Mouse (Mus musculus) fibroblast of lung, adult 2 months (primary cell): ENCODE measurements around the gene Clmn.

Experiments
- DNase-seq: peaks from one replicate; pipeline ENCODE4 v3.0.0-alpha.2; 2011; ENCODE audit warnings: low read depth

Gene Clmn

DNA sequence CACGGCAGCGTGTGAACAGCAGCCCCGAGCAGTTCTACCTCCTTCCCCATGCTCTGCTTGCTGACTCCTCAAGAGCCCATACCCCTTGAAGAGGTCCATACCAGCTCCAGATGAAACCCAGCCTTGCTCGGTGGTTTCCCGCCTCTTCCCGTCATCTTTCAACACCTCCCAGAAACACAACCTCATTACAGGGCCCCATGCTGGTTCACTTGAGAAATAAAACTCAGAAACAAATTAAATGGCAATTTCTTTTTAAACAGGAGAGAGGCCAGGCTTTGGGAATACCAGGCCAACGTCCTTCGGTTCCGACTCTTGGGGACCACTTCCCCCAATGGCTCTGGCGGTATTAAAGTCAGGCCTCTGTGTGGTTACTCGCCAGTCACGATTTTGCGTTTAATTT, 51.1 kb downstream of the Clmn start:
- no peak for DNase-seq

DNA sequence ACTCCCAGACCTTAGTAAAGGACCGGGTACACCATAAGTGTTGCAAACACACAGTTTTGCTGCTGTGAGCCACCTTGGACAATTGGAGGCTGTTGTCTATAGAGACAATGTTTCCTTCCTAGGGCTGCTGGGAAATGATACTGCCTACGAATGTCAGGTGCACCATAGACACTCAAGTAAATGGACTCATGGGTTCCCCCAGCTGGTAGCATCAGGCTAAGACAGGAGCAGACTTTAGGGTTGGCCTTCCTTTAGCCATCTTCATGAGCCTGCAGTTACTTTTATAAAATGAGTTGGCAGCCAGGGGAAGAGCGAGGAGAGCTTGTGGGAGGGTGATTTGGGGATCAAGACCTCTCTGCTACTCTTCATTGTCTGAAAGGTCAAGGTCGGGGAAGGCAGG, 52.2 kb downstream of the Clmn start:
- no peak for DNase-seq

- DNase-seq, result no peak
These were observed 53.9 kb downstream of the Clmn start for GRCm38 (mm10) chr12:104810923-104811443.

DNA sequence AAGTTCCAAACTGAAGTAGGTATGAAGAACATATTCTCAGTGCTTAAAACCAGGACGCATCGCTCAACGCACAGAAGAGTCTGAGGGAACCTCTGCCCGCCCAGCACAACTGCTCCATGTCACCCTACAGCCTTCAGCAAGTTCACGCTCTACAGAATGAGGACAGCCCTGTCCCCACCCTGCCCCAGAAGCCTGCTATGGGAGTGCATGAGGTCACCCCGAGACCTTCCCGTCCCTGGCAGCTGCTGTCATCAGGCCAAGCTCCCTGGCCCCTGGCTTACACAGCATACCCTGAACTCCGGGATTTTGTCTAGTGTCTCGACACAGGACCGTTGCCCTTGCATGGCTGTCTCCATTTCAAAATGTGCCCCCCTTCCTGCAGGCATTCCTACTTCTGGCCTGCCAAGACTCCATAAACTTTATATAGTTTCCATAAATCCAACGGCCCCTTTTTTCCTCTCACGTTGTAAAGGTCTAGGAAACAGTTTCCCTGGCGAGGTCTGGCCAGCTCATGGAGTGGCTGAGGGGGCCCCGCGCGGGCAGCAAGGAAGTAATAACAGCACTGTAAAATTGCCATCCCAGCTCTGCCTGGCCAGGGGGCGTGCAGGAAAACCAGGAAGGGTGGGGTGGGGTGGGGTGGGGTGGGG, 56.3 kb downstream of the Clmn start:
- no peak for DNase-seq

- DNase-seq, result no peak
These were observed 58.0 kb downstream of the Clmn start for GRCm38 (mm10) chr12:104806680-104807375.

DNA sequence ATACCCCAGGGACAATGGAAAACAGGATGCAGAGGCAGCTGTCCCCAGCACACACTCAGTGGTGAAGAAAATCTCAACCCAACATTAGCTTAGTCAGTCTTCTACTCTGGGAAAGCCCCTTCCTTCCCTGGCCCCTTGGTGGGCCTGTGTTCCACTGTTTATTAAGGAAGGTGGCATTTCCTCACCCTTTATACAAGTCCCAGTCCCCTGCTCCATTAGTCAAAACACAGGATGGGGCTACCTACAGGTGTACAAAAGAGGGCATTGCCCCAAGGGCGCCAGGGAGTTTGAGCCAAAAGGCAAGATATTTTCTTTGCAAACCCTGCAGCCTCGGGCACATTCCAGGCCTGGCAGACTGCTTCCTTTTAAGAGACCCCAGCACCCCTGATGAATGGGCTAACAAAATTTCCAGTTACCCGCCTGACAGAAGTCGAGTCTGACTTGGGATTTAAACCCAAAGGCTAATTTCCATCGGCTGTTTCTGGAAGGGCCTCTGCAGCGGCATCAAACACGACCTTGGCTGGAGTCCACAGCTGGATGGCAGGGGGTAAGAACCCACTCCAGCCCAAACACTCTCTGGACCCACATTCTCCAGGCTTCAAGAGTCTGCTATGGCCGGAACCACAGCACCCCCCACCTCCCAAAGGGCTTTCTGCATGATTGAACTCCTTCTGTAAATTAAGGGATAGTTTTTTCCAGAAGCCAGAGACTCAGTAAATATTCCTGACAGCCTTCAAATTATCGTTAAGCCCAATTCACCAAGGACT, 63.2 kb downstream of the Clmn start:
- no peak for DNase-seq

- no peak for DNase-seq
These were observed 65.5 kb downstream of the Clmn start for GRCm38 (mm10) chr12:104799365-104799764.

DNA sequence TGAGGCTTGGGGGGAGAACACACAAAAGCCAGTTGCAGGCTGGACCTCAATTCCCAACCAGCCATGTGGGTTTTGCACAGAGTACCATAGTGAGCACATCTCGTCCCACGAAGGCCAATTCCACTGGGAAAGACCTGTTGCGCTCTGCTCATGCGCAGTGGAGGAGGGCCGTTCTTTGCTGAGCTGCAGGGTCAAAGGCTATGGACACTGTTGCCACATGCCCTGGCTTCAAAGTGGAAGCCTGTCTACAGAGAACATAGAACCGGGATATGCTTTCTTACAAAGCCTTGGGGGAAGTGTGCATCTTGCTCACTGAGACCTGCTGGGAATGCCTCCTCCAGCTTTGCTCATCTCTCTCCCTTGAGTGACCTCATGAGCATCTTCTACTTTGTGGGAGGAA, 67.0 kb downstream of the Clmn start:
- no peak for DNase-seq

DNA sequence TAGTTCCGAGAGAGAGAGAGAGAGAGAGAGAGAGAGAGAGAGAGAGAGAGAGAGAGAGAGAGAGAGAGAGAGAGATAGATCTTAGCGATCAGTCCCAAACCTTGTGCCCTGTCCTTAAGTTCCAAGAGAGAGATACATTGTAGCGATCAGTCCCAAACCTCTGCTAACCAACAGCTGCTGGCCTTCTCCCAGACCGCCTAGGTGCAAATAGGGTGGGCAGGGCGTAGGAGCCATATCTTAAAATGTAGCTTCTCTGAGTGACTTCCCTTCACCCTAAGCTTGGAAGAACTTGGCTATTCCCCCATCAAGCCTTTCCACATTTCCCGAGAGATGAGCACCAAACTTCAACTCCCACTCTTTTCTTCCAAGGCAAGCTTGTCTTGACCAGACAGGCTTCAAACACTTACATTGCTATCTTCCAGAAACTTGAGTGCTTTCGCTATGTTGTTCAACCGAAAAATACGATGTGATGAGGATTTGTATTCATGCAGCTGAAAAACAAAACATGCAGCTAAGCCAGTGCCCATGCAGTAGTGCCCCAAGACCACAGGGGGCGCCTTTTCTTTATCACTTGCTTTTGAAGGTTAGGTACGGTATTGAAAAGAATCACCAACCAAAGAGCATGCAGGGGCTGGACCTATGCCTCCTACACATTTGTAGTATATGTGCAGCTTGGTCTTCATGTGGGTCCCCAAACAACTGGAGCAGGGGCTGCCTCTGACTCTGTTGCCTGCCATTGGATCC, 68.1 kb downstream of the Clmn start:
- no peak for DNase-seq

GRCm38 (mm10) chr12:104794957-104795356, 69.9 kb downstream of the Clmn start:
- no peak for DNase-seq

- no peak for DNase-seq
These were observed 71.4 kb downstream of the Clmn start for GRCm38 (mm10) chr12:104793486-104793885.

DNA sequence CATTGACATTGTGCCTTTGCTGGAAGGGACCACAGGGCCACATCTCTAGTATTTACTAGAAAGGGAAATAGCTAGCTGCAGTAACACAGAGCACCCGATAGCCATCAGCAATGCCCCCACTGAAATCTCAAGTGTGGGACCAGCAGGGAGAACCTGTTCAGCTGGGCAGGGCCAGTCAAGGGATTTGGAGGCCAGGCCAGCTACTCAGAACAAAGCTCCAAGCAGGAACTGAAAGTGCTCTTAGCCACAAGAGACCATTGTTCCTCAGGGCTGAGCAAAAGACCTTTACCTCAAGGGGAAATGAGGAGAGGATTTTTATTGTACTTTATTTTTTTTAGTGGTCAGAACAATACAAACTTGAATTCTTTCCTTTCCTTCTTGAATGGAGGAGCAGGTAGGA, 87.3 kb downstream of the Clmn start:
- no peak for DNase-seq

GRCm38 (mm10) chr12:104771941-104772340, 92.9 kb downstream of the Clmn start:
- DNase-seq, result no peak

DNA sequence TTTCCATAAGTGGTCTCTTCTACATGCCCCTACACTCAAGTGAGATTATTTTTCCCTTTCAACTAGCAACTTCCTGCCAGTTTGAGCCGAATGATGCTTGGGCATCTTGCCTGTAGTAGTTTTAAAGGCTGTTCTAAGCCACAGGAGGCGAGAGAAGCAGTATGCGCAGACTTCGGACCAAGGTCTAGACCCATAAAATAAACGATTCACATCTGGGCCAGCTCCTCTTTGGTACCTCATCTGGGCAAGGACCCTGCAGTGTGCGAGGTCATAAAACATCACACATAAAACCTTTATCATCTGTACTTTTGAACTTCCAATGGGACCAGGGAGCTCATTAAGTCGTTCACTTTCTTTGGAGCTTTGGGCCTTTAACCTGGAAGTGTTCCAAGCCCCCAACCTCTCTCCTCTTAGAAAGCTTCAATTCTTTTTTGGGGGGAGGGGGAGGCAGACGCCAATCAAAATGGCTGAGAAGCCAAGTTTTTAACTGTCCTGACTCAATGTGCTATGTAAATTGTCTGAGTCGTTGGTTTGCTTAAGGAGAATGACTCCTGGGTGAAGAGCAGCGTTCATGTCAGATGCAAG, 95.6 kb downstream of the Clmn start:
- DNase-seq, result no peak

DNA sequence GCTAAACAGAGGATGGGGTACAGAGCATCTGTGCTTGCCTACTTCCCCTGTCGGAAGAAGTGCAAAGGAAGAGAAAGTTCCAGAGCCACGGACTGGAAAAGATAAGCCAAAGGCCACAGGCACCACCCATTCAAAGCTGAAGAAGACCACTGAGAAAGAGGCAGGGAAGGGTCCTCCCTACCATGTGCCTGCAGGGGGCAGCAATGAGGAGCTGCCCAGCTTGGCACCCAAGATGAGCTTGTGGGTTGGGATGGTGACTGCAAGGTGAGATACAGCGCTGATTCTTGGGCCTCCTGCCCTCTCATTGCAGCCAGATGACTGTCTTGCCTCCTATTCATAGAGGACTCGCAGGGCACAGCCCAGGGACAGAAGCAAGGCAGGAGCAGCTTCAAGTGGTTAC, 97.7 kb downstream of the Clmn start:
- DNase-seq, result no peak

DNA sequence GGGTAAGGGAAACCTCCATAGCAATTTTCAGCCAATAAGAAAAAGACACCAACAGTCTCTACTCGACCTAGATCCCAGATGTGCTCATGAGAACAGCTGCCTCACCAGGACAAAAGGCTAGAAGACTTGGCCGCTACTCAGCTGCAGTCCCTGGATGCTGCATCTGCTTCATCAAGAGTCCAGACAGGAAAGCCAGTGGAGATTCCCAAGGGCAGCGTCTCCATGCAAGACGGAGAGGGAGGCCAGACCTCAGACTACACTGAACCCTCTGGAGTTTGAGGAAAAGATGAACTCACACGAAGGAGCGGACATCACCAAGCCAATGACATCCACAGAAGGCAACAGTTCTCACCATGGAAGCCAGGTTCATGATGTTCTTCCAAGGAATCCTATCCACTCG, 99.1 kb downstream of the Clmn start:
- DNase-seq, result no peak

GRCm38 (mm10) chr12:104765116-104765515, 99.8 kb downstream of the Clmn start:
- DNase-seq, result no peak

DNA sequence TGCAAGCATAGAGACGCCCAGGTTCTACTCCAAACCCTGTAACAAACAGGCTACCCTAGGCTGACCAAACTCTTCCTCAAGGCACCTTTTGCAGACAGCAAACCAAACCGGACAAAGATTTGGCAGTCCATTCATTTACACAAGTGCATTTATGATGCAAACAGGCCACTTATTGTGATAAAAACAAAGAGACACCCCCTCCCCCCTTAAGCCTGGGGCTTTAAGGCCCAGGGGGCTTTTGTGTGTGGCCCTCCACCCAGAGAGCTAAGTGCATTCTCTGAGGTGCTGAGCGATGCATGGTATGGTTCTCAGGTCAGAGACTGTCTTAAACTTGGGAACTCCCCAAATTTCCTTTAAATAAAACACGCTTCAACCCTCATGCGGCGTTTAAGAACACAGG, 101.0 kb downstream of the Clmn start:
- no peak for DNase-seq

- no peak for DNase-seq
These were observed 103.5 kb downstream of the Clmn start for GRCm38 (mm10) chr12:104761411-104761810.

DNA sequence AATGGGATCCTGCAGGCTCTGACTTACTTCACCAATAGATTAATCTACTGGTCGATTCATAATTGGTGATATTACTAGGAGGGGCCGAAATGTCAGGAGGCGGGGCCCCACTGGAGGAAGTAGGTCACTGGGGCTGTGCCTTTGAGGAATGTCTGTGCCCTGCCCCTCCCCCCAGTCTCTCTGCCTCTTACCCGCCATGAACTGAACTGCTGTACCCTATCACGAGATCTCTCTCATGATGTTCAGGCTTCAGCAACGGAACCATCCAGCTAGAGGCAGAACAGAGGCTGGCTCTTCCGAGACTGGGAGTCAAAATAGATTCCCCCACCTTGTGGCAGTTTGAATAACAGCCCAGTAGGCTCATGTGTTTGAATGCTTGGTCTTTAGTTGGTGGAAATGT, 106.8 kb downstream of the Clmn start:
- no peak for DNase-seq

DNA sequence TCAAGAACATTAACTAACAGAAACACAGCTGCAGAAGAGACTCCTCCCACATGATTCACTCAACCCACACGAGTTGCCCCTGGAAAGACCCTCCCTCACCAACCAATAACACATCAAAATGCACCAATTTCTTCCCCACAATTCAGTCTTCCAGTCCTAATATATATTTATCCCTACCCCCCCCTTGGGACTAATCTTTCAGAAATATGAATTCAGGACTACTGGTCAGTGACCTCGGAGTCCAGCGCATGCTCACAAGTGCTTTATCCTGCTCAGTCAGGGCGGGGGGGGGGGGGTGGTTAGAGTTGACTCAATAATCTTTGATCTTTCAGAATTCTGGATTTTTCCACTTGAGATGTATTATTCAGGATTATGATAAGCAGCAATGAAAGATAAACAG, 111.2 kb downstream of the Clmn start:
- DNase-seq, result no peak
